Mouse (Mus musculus) stomach, embryonic 14.5 days (tissue): Measurements from ENCODE around the gene Sly. TPM values are rescaled to one million over a fixed set of nuclear protein-coding genes. Genes with fewer than 3 reads are reported as not detected.
"Not testable (repeated sequence)": the region's sequence is repeated elsewhere in the genome, so short reads cannot be mapped to it uniquely, and the experiment has no call there.

Experiments
- ATAC-seq: fragments of 200-750 bp; cut with Nextera tagmentation; 2 replicates; pipeline ENCODE4 v1.8.0; 2017; ENCODE audit warnings: low read depth, moderate TSS enrichment; ENCODE audit not compliant: insufficient number of reproducible peaks, insufficient read depth, low FRiP score
- H3K27ac ChIP-seq: fragments of 300-500 bp; sonication (generic); 2 replicates; pipeline ENCODE4 v1.5.1; 2014; ENCODE audit warnings: mild to moderate bottlenecking, low read length, moderate library complexity, mixed read lengths
- H3K27me3 ChIP-seq: fragments of 300-500 bp; sonication (generic); 2 replicates; pipeline ENCODE4 v1.6.1; 2014; ENCODE audit warnings: low read length, control low read depth, mixed read lengths; ENCODE audit not compliant: control insufficient read depth, insufficient read depth
- H3K36me3 ChIP-seq: fragments of 300-500 bp; sonication (generic); 2 replicates; pipeline ENCODE4 v1.6.1; 2014; ENCODE audit warnings: mild to moderate bottlenecking, control low read depth, low read length, moderate library complexity, mixed read lengths; ENCODE audit not compliant: control insufficient read depth, insufficient read depth
- H3K4me1 ChIP-seq: fragments of 300-500 bp; sonication (generic); 2 replicates; pipeline ENCODE4 v1.6.1; 2014; ENCODE audit warnings: low read length, control low read depth, mixed read lengths; ENCODE audit not compliant: control insufficient read depth, insufficient read depth
- H3K4me2 ChIP-seq: fragments of 300-500 bp; sonication (generic); replicated peaks from 2 replicates; pipeline ENCODE4 v1.6.1; 2014; ENCODE audit warnings: low read depth, low read length, control low read depth
- H3K4me3 ChIP-seq: fragments of 300-500 bp; sonication (generic); 2 replicates; pipeline ENCODE4 v1.5.1; 2014; ENCODE audit warnings: low read depth, low read length, control low read depth
- H3K9ac ChIP-seq: fragments of 300-500 bp; sonication (generic); replicated peaks from 2 replicates; pipeline ENCODE4 v1.6.1; 2014; ENCODE audit warnings: low read depth, mild to moderate bottlenecking, control low read depth, low read length, moderate library complexity, mixed read lengths
- H3K9me3 ChIP-seq: fragments of 300-500 bp; sonication (generic); 2 replicates; pipeline ENCODE4 v1.6.1; 2016; ENCODE audit warnings: low read depth, low read length, control low read depth; ENCODE audit not compliant: control insufficient read depth
- WGBS: fragments of 180-500 bp; shearing (Covaris S2); extraction: QIAGEN DNeasy Blood & Tissue Kit; methylation state at CpG from one replicate; pipeline ENCODE4 v1.1.7; 2014; 5-methylcytosine and 5-hydroxymethylcytosine counted together
- polyA plus RNA-seq: library from polyadenylated mRNA; unstranded; fragments of >200 nt; fragmentation: Nextera tagmentation; extraction: Ambion mirVana; gene quantifications from 2 replicates; pipeline ENCODE4 v1.2.1, GENCODE M21; 2014

The Sly gene
- not detected in 2 replicates for polyA plus RNA-seq

DNA sequence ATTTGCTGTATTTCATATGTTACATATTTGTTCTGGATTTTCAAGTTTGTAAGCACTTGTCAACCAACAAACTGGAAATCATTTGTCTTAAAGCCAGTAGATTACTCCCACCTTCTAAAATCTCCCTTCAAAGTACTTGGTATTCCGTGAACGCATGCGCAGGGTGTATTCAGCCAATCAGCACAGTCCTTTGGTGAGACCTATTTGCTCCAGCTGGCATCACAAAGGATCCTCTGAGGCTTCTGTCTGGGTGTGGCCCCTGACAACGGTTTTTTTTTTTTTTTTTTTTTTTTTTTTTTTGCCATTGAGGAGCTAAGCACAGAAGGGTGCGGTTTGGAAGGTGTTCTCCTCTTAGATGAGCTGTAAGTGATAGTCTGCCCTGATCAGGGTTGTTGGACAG is at the start of gene Sly:
TSS of gene Sly (plus strand) at position 301 of the 400 bp plus-strand sequence.
- no CpG with 5 or more reads among the region's 5 CpGs for WGBS
- H3K9me3 ChIP-seq, ATAC-seq, H3K4me1 ChIP-seq, H3K27ac ChIP-seq, H3K4me2 ChIP-seq, H3K4me3 ChIP-seq, H3K27me3 ChIP-seq, H3K9ac ChIP-seq, H3K36me3 ChIP-seq: not testable (repeated sequence)
